Mouse (Mus musculus) neural tube, embryonic 11.5 days (tissue): ENCODE results near the gene Gm20388. TPM values are rescaled to one million over a fixed set of nuclear protein-coding genes. Genes with fewer than 3 reads are reported as not detected.

Experiments used
- ATAC-seq: fragments of 200-750 bp; cut with Nextera tagmentation; 2 replicates; pipeline ENCODE4 v1.8.0; 2017; ENCODE audit warnings: moderate number of reproducible peaks, mild to moderate bottlenecking, moderate TSS enrichment, moderate library complexity; ENCODE audit not compliant: insufficient read depth, low FRiP score, low TSS enrichment
- DNase-seq: peaks from one replicate; pipeline ENCODE4 v3.0.0-alpha.2; 2015; ENCODE audit warnings: low spot score
- H3K27ac ChIP-seq: fragments of 300-500 bp; sonication (generic); 2 replicates; pipeline ENCODE4 v1.5.1; 2014; ENCODE audit warnings: low read depth, mild to moderate bottlenecking, low read length
- H3K27me3 ChIP-seq: fragments of 300-500 bp; sonication (generic); 2 replicates; pipeline ENCODE4 v1.6.1; 2014; ENCODE audit warnings: mild to moderate bottlenecking, low read length, mixed read lengths; ENCODE audit not compliant: control insufficient read depth, insufficient read depth
- H3K36me3 ChIP-seq: fragments of 300-500 bp; sonication (generic); 2 replicates; pipeline ENCODE4 v1.6.1; 2014; ENCODE audit warnings: mild to moderate bottlenecking, low read length, moderate library complexity, mixed read lengths; ENCODE audit not compliant: control insufficient read depth, insufficient read depth
- H3K4me1 ChIP-seq: fragments of 300-500 bp; sonication (generic); 2 replicates; pipeline ENCODE4 v1.6.1; 2014; ENCODE audit warnings: low read length, mixed read lengths; ENCODE audit not compliant: control insufficient read depth, insufficient read depth
- H3K4me2 ChIP-seq: fragments of 300-500 bp; sonication (generic); 2 replicates; pipeline ENCODE4 v1.6.1; 2014; ENCODE audit warnings: low read depth, mild to moderate bottlenecking, moderate library complexity
- H3K4me3 ChIP-seq: fragments of 300-500 bp; sonication (generic); 2 replicates; pipeline ENCODE4 v1.5.1; 2014; ENCODE audit warnings: low read depth, low read length
- H3K9ac ChIP-seq: fragments of 300-500 bp; sonication (generic); 2 replicates; pipeline ENCODE4 v1.6.1; 2014; ENCODE audit warnings: mild to moderate bottlenecking, low read length
- H3K9me3 ChIP-seq: fragments of 300-500 bp; sonication (generic); 2 replicates; pipeline ENCODE4 v1.6.1; 2016; ENCODE audit warnings: low read length; ENCODE audit not compliant: control insufficient read depth
- WGBS: fragments of 180-500 bp; shearing (Covaris S2); extraction: QIAGEN DNeasy Blood & Tissue Kit; methylation state at CpG from one replicate; pipeline ENCODE4 v1.1.7; 2014; 5-methylcytosine and 5-hydroxymethylcytosine counted together
- polyA plus RNA-seq: library from polyadenylated mRNA; unstranded; fragments of >200 nt; fragmentation: Nextera tagmentation; extraction: Ambion mirVana; gene quantifications from 2 replicates; pipeline ENCODE4 v1.2.1, GENCODE M21; 2014

The Gm20388 gene
- polyA plus RNA-seq, 1 experiment from 2014 or later, result not detected

DNA sequence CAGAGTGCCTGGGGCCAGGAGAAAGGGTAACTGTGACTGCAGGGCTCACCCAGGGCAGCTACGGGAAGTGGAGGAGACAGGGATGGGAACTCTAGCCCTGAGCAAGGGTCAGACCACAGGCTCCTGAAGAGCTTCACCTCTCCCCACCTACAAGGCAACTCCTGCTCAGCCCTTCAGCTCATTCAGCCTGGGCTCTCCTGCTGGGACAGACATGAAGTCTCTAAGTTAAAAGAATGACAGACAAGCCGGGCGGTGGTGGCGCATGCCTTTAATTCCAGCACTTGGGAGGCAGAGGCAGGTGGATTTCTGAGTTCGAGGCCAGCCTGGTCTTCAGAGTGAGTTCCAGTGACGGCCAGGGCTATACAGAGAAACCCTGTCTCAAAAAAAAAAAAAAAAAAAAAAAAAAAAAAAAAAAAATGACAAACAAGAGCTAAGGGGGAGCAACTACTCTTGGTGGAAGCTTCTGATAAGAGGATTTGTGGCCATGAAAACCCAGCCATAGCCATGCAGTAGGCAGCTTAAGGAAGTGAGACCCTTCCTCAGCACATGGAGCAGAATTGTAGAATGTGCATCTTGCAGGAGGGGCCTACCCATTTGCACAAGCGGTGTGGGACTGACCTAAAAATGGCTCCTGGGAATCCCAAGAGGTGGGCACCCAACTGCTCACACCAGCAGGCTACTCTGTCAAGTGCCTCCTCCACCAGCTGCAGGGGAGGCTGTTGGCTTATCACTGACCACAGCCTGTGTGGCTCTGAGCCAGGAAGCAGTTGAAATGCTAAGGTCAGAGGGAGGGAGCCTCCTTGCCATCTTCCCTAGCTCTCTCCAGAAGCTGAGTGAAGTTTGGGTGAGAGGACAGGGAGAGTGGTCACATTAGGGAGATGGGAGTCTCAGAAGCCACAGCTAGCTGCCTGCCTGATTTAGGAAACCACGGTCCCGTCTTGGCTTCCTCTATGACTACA, 3498.2 kb downstream of the Gm20388 start:
- H3K4me1 ChIP-seq, result no peaks in the 10 kb centered on the region; the same call in 1 of the 2 replicates
- WGBS, result 77% methylated on average over 9 of the region's 9 CpGs
- H3K27me3 ChIP-seq, result peaks cover 7% of the 10 kb centered on the region
- no peak overlapping the region for H3K27ac ChIP-seq
- H3K4me2 ChIP-seq, result peak overlapping the region; percentile 44
- H3K9me3 ChIP-seq, result no peaks in the 10 kb centered on the region
- H3K4me3 ChIP-seq, result no peak overlapping the region
- no peaks in the 10 kb centered on the region for H3K36me3 ChIP-seq
- ATAC-seq, result no peak
- no peak for DNase-seq
- peak overlapping the region; percentile 91 for H3K9ac ChIP-seq

DNA sequence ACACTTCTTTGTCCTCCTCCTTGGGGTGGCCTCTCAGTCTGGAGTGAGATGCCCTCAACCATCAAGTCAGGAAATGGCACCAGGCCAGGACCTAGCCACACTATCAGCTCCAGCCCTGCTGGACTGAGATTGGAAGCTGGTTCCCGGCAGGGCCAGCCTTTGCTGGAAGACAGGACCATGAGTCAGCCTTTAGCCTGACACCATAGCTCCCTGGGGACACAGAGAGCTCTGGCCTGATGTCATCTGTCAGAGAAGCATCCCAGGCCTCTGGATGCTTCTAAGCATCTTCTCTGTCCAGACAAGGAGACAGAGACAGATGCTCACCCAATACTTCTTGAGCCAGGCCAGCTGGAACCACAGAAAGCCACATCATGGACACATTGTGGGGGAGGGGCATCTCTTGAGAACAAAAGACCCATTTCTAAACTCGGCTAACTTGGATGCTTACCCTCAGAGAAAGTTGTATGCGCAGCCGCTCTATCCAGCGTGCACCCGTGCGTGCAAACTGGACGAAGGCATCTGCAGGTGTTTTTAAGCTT, 3499.5 kb downstream of the Gm20388 start:
- Histone ChIP-seq H3K36me3 (no peaks in the 10 kb centered on the region), H3K27me3 (peaks cover 7% of the 10 kb centered on the region), H3K4me1 (no peaks in the 10 kb centered on the region; the same call in 1 of the 2 replicates), H3K9me3 (no peaks in the 10 kb centered on the region), H3K27ac (peak overlapping the region; percentile 95), H3K4me3 (peak overlapping the region; percentile 71), H3K4me2 (peak overlapping the region; percentile 44), H3K9ac (peak overlapping the region; percentile 91)
- 54% methylated on average over 8 of the region's 8 CpGs for WGBS
- DNase-seq (peak; percentile 71), ATAC-seq (no peak)

DNA sequence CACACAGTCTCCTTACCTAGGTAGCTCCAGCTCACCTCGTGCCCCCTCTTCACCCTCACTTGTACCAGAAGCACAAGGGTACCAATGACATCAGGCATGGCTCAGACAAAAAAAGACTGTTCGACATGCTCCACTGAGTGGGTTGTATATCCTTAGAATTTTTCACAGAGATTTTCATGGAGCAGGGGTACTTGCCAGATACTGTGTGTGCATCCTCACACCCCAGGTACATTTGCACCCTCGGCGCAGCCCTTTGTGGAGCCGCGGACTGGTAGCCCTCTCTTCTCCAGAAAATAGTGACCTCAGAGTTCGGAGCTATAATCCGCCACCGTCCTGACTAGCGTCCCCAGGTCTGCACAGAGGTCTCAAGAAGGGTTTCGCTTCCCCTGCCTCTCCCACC, 3500.1 kb downstream of the Gm20388 start:
- no peaks in the 10 kb centered on the region for H3K9me3 ChIP-seq
- H3K4me1 ChIP-seq, result no peaks in the 10 kb centered on the region; the same call in 1 of the 2 replicates
- peaks cover 7% of the 10 kb centered on the region for H3K27me3 ChIP-seq
- no peaks in the 10 kb centered on the region for H3K36me3 ChIP-seq
- H3K4me2 ChIP-seq, result peak overlapping the region; percentile 44
- 6% methylated on average over 11 of the region's 11 CpGs for WGBS
- DNase-seq, result peak; percentile 49
- no peak for ATAC-seq
- peak overlapping the region; percentile 95 for H3K27ac ChIP-seq
- peak overlapping the region; percentile 91 for H3K9ac ChIP-seq
- peak overlapping the region; percentile 71 for H3K4me3 ChIP-seq

DNA sequence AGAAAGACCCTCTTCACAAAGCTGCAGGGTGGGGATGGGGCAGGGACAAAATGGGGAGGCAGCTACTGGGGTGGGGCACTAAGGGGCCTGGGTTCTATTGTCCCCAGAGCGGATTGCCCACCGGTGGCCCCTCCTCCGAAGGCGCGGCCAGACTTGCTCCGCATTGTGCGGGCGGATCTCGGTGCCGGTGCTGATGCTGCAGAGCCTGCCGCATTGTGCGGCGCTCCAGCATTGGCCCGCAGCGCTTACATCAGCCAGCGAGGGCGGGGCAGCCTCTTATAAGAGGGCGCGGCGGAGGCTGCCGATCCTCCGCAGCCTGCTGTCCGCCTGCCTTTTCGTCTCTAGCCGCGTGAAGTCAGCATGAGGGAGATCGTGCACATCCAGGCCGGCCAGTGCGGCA, 3500.6 kb downstream of the Gm20388 start, which contains the start of gene Tubb3:
TSS of gene Tubb3 (plus strand) at position 179 of the 400 bp plus-strand sequence.
- peak; percentile 85 for ATAC-seq

DNA sequence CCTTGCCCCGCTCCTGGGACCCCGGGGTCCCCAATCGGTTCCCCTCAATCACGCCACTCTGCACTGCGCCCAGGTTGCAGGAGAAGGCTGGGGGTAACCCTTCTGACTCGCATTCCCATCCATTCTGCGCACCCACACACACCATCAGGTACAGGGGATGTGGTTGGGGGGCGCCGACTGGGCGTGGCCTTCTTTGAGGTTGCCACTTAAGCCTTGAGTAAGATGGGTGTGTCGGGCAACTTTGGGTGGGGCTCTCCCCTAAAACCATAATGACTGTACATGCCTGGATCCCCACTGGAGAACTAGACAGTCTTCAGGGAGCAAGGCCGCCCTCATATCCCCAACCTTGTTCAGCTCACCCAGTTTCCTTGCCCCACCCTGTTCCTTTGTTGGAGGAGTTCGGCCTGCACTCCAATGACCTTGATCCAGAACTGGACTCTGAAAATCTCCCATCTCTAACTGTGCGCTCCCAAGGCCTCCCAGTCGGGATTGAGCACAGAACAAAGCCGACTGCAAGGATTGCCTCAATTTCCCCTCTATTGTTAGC, 3501.2 kb downstream of the Gm20388 start:
- ATAC-seq (peak; percentile 7), DNase-seq (peak; percentile 61)
- peak overlapping the region; percentile 91 for H3K9ac ChIP-seq
- H3K27me3 ChIP-seq, result peaks cover 7% of the 10 kb centered on the region
- WGBS, result 3% methylated on average over 16 of the region's 16 CpGs
- H3K4me1 ChIP-seq, result no peaks in the 10 kb centered on the region; the same call in 1 of the 2 replicates
- peak overlapping the region; percentile 71 for H3K4me3 ChIP-seq
- H3K36me3 ChIP-seq, result no peaks in the 10 kb centered on the region
- H3K9me3 ChIP-seq, result no peaks in the 10 kb centered on the region
- H3K27ac ChIP-seq, result peak overlapping the region; percentile 95
- H3K4me2 ChIP-seq, result peak overlapping the region; percentile 44

More for the DNA sequence above, 3500.6 kb downstream of the Gm20388 start, which contains the start of gene Tubb3:
- Histone ChIP-seq H3K9ac (peak within 1 kb of the TSS; percentile 91), H3K4me2 (peak within 1 kb of the TSS; percentile 44), H3K27me3 (peaks cover 7% of the 10 kb centered on the region), H3K9me3 (no peaks in the 10 kb centered on the region), H3K4me3 (peak within 1 kb of the TSS; percentile 71), H3K36me3 (no peaks in the 10 kb centered on the region), H3K4me1 (no peaks in the 10 kb centered on the region; the same call in 1 of the 2 replicates), H3K27ac (peak within 1 kb of the TSS; percentile 95)
- under 1% methylated on average over 29 of the region's 29 CpGs for WGBS
- peak; percentile 93 for DNase-seq

DNA sequence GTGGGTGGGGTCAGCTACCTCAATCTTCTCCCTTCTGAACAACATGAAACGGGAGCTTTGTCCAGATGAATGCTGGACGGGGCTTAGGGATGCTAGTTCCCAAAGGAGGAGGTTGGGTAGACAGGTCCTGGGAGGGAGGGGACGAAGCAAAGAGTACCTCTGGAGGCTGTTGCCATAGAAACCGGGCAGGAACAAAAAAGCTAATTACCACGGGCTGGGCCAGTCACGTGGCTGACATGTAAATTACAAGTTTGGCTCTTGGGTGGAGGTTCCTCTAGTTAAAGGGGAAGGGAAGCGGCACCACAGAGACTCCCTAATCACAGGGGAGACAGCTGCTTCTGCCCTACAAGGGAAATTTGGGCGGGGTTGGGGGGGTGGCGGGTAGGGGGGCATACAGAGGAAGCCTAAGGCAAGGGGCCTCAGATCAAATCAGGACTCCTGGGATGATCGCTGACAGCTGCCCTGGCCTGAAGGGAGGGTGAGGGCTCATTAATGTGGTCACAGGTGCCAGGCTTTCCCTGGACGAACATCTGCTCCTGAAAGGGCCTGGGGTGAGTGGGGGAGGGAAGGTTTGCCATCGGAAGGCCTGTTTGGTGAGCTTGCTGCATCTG, 3502.0 kb downstream of the Gm20388 start:
- DNase-seq (peak; percentile 77), ATAC-seq (peak; percentile 48)
- peak overlapping the region; percentile 91 for H3K9ac ChIP-seq
- H3K27me3 ChIP-seq, result peaks cover 7% of the 10 kb centered on the region
- peak overlapping the region; percentile 95 for H3K27ac ChIP-seq
- H3K9me3 ChIP-seq, result no peaks in the 10 kb centered on the region
- peak overlapping the region; percentile 44 for H3K4me2 ChIP-seq
- H3K36me3 ChIP-seq, result no peaks in the 10 kb centered on the region
- under 1% methylated on average over 12 of the region's 12 CpGs for WGBS
- no peaks in the 10 kb centered on the region; the same call in 1 of the 2 replicates for H3K4me1 ChIP-seq
- H3K4me3 ChIP-seq, result peak overlapping the region; percentile 71

DNA sequence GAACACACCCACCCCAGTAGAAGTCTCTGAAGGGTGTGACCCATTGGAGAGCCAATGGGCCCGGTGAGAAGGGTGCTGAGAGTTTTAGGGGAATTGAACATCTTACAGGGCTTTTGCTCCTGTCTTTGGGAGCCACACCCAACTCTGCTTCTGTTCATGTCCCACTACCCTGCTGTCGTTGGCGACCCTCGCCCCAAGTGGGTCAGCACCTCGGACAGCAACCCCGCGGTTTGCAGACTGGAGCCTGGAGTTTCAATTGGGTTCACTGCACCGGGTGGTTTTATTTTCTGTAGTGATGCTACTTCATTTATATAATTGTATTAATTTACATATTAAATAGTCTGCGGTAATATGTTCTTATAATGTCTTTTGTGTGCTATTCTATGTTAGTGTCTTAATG, 3503.6 kb downstream of the Gm20388 start:
- no peaks in the 10 kb centered on the region; the same call in 1 of the 2 replicates for H3K36me3 ChIP-seq
- H3K9ac ChIP-seq, result peak overlapping the region; percentile 91
- no peaks in the 10 kb centered on the region; the same call in 1 of the 2 replicates for H3K4me1 ChIP-seq
- ATAC-seq (no peak), DNase-seq (peak; percentile 47)
- H3K27me3 ChIP-seq, result peaks cover 7% of the 10 kb centered on the region
- WGBS, result 9% methylated on average over 9 of the region's 9 CpGs
- no peaks in the 10 kb centered on the region for H3K9me3 ChIP-seq
- peak overlapping the region; percentile 44 for H3K4me2 ChIP-seq
- peak overlapping the region; percentile 71 for H3K4me3 ChIP-seq
- H3K27ac ChIP-seq, result no peak overlapping the region
